Mouse (Mus musculus) urinary bladder, postnatal 36 days (tissue): ENCODE data around the gene Polg.

Source experiments
- DNase-seq, 2 experiments: peaks; one replicate each; pipeline ENCODE4 v3.0.0; 2022; ENCODE audit warnings: low spot score in 2 of 2, mixed read lengths in 1 of 2

The Polg gene

DNA sequence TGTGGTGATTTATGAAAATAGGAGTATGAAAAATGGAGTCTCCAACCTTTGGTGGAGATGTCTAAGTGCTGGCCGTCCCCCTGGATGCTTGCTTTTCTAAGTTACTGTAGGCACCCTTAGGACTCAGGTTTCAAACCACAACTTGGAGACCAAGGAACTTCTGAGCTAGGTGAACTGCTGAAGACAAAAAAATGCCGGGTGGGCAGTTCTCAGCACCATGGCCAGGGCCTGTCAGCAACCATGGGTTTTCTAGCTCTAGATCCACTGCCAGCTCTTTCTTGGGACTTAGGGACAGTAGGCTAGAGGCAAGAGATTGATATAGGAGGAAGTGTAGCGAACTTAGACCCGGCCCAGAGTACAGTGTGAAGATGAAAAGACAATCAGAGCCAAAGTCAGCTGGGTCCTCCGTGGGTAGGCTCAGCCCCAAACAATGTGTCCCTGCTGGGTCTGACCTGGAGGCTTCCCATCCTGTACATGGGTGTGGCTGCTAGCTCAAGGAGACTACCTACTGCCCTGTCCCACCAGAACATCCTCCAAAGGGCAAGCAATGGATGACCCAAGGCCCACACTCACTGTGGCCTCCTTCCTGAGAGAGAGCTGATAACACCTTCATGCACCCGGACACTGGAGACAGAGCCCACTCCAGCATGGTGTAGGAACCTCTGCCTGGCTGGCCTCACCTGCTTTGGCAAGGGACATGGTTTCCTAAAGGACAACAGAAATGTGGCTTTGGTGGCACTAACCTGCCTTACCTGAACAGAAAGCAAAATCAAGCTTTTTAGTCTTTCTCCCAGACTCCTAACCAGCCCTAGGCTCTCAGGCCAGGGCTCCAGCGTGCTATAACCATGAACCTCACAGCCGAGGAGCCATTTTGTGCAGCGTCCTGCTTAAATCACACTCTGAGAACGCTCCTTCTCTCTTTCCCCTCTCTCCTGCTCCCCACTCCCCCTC is 36.3 kb upstream of the Polg start:
- no peak for DNase-seq

DNA sequence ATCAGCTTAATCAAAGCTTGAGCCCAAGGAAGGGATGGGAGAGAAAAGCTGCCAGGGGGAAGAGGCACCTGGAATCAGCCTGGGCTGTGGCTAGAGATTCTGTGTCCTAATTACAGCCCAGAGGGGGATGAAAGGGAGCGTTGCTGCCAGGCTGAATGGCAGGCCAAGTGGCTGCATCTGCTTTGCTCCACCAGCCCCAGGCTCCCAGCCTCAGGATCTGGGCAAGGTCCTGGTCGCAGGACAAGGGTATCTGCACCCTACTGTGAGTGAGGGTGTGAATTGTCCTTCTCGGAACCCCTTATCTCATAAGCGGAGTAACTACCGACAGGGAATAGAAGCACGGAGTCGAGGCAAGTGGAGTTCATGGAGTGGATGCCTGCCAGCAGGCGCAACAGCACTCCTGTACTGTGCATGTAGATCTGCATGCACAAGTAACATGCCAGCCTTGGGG is 35.4 kb upstream of the Polg start:
- no peak for DNase-seq

DNA sequence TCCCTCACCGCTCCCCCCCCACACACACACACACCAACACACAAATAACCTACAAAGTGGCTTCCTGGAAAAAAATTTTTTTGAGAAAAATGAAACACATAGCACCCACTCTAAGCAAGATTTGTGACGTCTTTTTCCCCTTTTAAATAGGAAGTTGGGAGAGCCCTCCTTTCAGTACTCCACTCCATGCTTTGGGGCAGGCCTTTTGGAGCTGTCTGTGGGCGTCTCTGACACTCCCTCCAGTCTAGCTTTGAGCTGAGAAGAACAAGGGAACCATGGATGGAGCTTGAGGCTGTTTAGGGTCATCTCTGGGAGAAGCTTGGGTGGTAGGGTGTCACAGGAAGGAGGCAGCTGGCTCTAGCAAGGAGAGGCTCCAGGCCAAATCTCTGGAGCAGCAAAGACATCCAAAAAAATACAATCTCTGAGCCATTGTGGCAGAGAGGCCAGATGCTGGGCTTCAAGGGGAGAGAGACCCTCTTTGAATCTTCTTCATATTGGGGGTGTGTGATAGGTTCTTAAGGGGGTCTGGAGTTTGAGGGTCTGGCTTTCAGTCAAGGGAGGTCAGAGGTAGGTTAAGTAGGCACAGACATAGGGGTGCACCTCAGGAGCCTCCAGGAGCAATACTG is 34.6 kb upstream of the Polg start:
- DNase-seq = no peak

DNA sequence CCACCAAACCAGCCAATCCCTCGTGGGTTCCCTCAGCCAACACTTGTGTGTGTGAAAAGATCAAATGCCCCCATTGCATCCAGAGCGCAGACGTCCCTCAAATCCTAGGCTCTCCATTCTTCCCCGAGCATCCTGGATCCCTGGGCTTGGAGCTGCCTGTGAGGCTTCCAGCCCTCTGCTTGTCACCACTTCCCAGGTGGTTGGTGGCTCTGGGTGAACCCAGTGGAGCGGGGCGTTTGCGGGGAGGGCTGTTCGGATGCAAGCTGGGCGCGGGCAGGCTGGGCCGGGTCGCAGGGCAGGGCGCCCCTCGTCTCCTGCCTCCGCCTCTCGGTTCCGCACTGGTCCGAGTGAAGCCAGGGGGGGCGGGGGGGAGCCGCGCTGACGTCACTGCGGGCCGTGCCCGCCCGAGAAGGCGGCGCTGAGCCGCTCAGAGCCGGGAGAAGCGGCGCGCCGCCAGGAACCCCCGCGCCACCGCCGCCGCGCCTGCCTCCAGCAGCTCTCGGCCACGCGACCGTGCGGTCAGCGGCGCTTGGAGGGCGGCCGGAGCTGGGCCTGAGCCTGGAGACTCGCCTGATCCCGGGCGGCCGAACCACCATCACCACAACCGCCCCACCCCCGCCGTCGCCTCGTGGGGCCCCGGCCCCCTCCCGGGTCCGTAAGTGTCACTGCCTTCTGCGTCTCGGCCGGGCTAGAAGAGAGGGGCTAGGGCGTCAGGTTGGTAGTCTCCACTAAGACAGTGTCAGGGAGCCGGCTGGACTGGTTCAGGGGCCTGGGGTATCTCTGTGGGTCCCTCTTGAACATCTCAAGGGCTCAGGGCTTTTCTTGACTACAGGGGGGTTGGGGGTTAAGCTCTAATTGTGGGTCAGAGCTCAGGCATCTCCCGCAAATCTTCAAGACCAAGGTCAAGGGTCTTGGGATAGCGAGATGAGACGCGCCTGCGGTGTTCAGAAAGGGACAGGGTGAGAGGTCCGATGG is 33.7 kb upstream of the Polg start:
- no peak for DNase-seq

DNA sequence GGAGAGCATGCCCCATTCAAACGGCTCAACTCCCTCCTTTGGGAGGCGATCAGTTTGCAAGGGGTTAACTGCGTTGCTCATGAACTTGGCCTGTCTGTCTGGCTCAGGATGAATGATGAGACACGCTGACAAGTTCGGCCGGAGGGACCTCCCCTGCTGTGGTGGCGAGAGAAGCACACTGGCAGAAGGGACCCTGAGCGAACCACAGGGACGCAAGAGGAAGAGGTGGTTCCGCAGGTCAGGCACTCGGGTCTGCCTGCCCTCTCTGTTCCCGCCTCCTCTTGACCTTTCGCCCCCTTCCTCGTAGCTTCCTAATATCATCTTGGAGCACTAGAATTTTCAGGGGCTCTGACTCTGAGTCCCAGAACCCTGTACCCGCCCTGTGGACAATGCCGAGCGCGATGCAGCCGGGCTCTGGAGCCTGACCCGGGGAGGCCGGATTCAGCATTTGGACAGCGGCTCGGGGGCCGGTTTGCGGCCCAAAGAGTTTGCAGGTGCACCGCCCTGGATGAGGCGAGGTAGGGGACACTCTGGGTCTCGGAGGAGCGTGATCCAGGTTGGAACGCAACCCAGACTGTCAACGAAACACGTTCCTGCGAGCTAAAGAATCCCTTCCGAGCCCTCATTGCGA is 32.9 kb upstream of the Polg start:
- DNase-seq = peak; percentile 13 to 22

DNA sequence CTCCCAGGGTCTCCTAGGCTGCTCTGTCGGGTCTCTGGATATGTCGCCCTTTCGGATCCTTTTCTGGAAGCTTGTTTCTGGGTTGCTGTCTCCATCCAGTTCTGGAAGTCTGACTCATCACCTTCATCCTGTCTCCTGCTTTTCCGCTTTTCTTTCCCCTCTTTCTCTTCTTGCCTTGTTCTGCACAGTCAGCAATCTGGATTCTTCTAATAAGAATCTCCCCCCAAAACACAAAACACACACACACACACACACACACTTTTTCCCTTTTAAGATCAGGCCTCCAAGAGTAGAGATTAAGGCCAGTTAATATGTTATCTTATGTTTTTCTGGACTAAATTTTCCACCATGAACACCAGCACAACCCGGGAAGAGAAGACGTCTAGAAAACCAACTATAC is 32.2 kb upstream of the Polg start:
- no peak for DNase-seq

DNA sequence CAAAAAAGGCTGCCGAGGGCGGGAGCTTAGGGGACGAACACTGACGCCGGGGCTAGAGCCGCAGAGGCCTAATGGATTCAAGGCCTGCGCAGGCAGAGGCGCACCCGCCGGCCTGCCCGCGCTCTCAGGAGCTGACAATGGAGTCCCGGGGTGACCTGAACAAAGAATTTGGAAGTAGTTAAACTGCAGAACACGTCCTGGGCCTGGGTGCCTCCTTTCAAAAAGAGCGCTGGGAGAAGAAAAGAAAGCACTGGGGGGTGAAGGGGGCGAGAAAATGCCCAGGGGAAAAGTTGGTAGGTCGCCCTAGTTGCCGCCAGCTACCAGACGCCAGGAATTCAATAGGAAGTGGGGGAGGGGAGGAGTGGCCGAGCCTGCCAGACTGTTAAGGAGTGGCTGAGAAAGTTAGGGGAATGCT is 31.5 kb upstream of the Polg start:
- no peak for DNase-seq

DNA sequence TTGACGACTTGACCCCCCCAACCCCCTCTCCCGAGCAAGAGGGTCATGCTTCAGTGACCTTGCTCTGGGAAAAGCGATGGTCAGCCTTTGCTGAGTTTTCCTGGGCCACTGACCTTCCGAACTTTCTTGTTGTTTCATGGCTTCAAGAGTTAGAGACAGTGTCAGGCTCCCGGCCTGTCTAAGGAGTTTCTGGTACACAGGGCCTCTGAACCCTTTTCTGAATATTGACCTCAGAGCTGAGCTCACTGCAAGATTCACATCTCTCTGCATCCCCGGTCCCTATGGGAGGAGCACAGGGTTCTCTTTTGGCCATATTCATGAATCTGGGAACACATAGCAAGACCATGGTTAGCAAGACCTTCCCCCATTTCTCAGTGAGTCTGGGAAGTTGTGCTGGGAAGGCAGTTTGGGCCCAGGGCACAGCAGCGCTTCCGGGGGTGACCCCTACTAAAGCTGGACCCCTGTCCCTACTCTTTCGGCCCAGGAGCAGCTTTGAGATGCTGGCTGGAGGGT is 30.7 kb upstream of the Polg start:
- DNase-seq = no peak

DNA sequence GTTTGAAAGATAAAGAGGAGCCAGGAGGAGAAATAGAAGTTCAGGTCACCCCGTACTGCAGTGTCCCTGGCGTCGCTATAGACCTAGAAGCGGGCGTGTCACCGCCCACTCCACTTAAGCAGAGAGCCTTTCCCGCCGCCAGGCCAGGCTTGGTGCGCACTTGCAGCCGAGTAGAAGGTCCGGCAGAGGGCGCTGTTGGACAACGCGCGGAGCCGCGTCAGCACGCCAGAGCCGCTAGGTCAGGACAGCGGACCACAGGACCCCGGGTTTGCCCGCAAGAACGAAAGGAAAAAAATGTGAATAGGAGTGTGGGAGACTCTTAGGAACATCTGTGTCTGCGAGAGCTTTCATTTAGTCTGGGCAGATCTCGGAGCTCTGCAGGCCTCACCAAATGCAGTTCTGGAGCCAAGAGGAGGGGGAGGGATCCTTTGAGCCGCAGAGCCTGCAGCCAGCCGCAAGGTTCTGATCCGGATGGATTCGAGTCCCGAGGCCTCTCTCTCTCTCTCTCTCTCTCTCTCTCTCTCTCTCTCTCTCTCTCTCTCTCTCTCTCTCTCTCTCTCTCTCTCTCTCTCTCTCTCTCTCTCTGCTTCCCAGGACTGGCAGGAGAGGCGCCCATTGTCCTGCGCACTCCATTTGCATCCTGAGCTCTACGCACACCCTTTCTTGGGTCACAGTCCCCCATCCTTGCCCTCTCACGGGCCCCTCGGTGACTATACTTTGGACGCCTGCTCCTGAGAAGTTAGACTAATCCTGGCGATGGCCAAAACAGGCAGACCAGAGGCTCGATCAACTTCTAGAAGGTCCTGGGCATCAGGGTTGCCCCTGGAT is 30.0 kb upstream of the Polg start:
- peak; percentile 71 to 86 for DNase-seq

DNA sequence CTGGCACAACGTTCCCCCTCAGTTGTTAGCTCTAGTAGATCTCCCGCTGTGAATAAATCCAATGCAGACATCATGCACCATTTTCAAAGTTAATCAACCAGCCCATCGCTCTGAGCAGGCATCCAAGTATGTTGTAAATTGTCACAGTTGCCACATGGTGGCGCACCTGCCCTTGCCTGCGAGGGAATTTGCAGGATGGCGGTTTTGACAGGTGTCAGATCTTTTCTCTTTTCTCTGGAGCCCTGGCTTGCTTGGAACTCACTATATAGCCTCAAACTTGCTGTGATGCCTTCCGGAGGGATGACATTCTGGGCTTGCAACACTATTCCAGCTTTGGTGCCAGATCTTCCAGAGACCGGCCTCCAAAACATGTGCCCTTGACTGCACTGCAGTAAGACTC is 27.8 kb upstream of the Polg start:
- peak; percentile 26 to 28 for DNase-seq

DNA sequence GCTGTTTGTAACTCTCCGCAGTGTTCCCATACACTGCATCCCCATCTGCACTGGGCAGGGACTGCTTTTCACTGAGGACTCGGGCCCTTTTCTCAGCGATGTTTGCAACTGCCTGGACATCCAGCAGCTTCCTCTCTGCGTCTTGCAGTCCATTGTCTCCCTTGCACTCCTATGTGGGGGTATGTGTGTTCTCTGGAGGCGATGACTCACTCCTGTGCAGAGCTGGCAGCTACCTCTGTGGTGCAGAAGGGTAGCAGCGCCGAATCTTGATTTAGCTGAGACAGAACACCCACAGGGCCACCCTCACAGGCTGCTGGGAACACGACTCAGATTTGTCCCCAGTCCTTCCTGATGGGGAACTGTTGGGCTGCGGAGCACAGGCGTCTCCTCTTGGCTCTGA is 20.4 kb upstream of the Polg start:
- no peak for DNase-seq

DNA sequence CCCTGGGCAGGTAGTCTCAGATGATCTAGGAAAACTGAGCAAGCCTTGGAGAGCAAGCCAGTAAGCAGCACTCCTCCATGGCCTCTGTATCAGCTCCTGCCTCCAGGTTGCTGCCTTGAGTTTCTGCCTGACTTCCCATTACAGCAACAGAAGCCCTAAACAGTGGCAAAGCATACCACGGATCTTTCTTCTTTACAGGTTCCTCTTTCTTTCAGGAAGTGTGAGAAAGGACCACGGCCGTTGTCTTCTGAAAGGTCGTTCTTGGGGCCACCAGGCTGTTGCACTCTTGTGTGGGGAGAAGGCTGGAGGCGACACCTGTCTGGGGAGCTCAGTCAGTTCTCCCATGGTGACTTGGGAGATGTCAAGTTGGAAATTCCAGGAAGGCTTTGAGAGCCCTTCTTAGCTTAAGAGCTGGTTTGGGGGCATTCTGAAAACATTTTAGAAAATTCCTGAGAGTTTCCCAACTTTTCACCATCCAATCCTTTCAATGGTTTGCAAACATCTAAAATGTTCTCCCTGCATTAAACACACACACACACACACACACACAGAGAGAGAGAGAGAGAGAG is 8.8 kb upstream of the Polg start:
- DNase-seq = no peak

DNA sequence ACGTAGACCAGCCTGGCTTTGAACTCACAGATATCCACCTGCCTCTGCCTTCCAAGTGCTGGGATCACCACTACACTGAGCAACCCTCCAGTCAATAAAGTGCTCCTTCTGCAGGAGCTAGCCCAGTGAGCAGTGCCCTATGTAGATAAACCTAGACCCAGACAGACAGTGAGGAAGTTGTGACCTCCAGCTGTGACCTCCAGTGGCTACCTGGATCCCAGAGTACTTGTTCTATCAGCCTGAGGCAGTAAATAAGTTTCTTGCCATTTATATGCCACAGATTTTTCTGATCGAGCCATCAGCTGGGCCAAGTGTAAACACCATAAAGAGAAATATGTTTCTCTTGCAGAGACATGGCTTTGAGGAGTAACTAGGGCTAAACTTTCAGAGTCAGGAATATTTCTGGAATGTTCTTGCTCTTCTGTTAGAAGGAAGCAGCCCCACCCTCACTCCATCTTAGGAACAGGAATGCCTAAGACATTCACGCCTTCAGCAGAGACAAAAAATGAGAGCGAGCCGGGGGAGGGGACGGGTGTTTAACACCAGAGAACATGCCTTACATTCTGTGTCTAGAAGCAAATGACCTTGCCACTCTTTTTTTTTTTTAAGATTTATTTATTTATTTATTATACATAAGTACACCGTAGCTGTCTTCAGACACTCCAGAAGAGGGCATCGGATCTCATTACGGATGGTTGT is 7.5 kb upstream of the Polg start:
- DNase-seq = no peak

DNA sequence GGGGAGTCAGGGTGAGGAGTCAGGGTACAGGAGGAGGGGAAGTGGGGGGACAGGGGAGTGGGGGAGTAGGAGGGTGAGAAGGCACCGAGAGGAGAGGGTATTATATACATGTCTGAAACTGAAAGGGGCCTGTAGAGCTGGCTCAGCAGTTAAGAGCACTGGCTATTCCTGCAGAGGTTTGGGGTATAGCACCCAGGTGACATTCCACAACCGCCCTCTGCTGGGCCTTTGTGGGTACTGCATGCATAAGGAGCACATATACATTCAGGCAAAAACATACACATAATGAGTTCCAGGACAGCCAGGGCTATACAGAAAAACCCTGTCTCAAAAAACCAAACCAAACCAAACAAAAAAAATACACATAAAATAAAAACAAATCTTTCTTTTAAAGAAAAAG is 6.6 kb upstream of the Polg start:
- no peak for DNase-seq

DNA sequence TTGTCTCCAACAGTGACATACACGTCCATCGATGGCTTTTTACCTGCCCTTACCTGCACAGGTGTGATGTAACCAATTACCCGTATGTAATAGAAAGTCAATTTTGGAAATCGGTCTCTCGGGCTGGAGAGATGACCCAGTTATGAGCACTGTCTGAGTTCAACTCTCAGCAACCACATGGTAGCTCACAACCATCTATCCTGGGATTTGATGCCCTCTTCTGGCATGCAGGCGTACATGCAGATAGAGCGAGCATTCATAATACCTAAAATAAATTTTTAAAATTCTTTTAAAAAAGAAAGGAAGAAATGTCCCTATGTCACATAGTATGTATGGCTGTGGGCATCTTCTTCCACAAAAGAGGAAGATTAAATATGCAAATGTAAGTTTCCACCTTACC is 5.3 kb upstream of the Polg start:
- DNase-seq = no peak

DNA sequence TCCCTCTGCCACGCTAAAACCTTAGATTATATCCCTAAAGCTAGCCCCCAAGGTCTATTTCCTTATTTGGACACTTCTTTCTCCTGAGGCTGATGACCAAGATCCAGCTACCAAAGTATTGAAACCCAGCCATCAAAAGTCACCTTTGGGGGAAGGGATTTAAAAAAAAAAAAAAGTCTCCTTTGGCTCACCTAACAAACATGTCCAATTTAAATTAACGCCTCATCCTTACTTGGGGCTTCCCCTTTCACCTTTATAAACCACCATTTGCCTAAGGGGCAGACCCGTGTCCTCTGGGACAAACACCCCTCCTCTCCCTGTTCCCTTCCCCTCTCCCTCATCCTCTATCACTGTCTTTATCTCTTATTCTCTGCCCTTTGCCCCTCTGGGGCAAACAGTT is 4.6 kb upstream of the Polg start:
- DNase-seq = no peak

DNA sequence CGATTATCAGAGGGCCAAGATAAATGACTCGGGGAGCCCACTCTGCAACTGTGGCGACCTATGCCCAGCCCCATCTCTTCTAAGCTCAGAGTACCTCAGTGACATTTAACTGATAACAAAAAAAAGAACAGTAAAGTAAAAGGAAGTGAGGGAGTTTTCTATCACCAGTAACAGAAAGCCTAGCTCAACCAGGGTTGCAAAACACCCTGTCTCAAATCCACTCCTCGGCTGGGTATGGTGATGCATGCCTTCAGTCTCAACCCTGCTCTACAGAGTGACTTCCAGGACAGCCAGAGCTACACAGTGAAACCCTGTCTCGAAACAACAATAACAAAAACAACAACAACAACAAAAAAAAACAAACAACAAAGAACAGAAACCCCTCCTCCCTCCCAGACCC is 3.6 kb upstream of the Polg start:
- DNase-seq = no peak

DNA sequence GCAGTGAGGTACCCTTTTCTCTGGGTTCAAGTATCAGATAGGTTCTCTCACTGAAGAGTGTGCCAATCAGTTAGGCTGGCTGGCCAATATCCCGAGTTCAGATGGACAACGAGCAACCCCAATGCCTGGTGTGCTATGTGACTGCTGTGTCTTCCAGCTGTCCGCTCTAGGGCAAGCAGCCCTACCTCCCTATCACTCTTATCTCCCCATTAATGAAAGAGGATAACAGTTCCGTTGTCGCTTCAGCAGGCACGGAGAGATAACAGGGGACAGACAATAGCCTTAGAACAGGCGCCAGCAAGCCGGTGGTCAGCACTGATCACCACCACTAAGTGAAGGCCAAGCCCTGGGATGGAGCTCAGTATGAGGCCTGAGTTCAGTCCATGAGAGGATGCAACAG is 2.8 kb upstream of the Polg start:
- DNase-seq = no peak

DNA sequence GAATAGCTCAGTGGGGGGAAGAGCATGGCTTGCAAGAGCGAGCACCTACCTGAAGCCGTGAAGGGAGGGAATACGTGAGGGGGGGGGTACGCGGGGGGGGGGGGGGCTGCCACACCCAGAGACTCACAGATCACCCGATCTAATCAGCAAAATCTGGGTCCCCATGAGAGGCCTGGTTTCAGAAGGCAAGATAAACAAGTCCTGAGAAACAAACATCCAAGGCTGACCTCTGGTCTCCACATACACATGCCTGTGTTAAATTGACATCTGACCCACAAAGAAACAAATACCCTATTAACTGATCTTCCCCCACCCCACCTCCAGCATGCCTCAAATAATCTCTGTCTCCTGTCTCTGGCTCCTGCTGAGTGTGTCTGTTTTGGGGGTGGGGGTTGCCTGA is 1.8 kb upstream of the Polg start:
- no peak for DNase-seq
